Mouse (Mus musculus): Measurements from ENCODE around the gene Stbd1.

GRCm38 (mm10) chr5:92579559-92579958 lies 23.3 kb upstream of the Stbd1 start:
- TF ChIP-seq TAL1 (IDR thresholded peaks at IDR 0.05; ENCODE audit: low read length), result no peak
- no peak for TF ChIP-seq GATA1 (IDR thresholded peaks at IDR 0.05; ENCODE audit: low read length)
